Mouse (Mus musculus) liver, embryonic 14.5 days (tissue): Measurements from ENCODE around the gene Tdp1.
A peak's percentile ranks its signal among the peaks of the same experiment; 100 is the strongest.

Experiments
- CTCF ChIP-seq: IDR thresholded peaks from 2 replicates; pipeline ENCODE4 v1.5.1; 2016; ENCODE audit warnings: antibody characterized with exemption, low read depth, control low read depth
- EP300 ChIP-seq: IDR thresholded peaks from 2 replicates; pipeline ENCODE4 v1.6.1; 2016; ENCODE audit warnings: antibody characterized with exemption, low read depth

GRCm38 (mm10) chr12:99883000-99883712 lies 1.2 kb upstream of the Tdp1 start:
- peak; percentile 15; the same call in 1 of the 2 replicates for TF ChIP-seq CTCF
- no peak for TF ChIP-seq EP300
